Mouse (Mus musculus) kidney, embryonic 14.5 days (tissue): ENCODE data around the gene Ube4b. TPM values are rescaled to one million over a fixed set of nuclear protein-coding genes. Genes with fewer than 3 reads are reported as not detected.

Experiments used
- ATAC-seq: fragments of 200-750 bp; cut with Nextera tagmentation; 2 replicates; pipeline ENCODE4 v1.8.0; 2017; ENCODE audit warnings: moderate number of reproducible peaks, mild to moderate bottlenecking, moderate TSS enrichment, moderate library complexity; ENCODE audit not compliant: low FRiP score, low TSS enrichment
- H3K27ac ChIP-seq: fragments of 300-500 bp; sonication (generic); 2 replicates; pipeline ENCODE4 v1.5.1; 2014; ENCODE audit warnings: low read depth, mild to moderate bottlenecking, low read length, moderate library complexity, mixed read lengths
- H3K27me3 ChIP-seq: fragments of 300-500 bp; sonication (generic); 2 replicates; pipeline ENCODE4 v1.6.1; 2014; ENCODE audit warnings: mild to moderate bottlenecking, low read length; ENCODE audit not compliant: control insufficient read depth, insufficient read depth
- H3K36me3 ChIP-seq: fragments of 300-500 bp; sonication (generic); 2 replicates; pipeline ENCODE4 v1.6.1; 2014; ENCODE audit warnings: low read length, mixed read lengths; ENCODE audit not compliant: control insufficient read depth, insufficient read depth
- H3K4me1 ChIP-seq: fragments of 300-500 bp; sonication (generic); 2 replicates; pipeline ENCODE4 v1.6.1; 2014; ENCODE audit warnings: low read length, mixed read lengths; ENCODE audit not compliant: control insufficient read depth, insufficient read depth
- H3K4me2 ChIP-seq: fragments of 300-500 bp; sonication (generic); replicated peaks from 2 replicates; pipeline ENCODE4 v1.6.1; 2014; ENCODE audit warnings: low read depth, mild to moderate bottlenecking, low read length
- H3K4me3 ChIP-seq: fragments of 300-500 bp; sonication (generic); 2 replicates; pipeline ENCODE4 v1.5.1; 2014; ENCODE audit warnings: mild to moderate bottlenecking, low read length
- H3K9ac ChIP-seq: fragments of 300-500 bp; sonication (generic); 2 replicates; pipeline ENCODE4 v1.6.1; 2014; ENCODE audit warnings: low read depth, mild to moderate bottlenecking, low read length, moderate library complexity
- H3K9me3 ChIP-seq: fragments of 300-500 bp; sonication (generic); 2 replicates; pipeline ENCODE4 v1.6.1; 2016; ENCODE audit warnings: low read length; ENCODE audit not compliant: control insufficient read depth
- WGBS: fragments of 180-500 bp; shearing (Covaris S2); extraction: QIAGEN DNeasy Blood & Tissue Kit; methylation state at CpG from one replicate; pipeline ENCODE4 v1.1.7; 2014; 5-methylcytosine and 5-hydroxymethylcytosine counted together
- polyA plus RNA-seq: library from polyadenylated mRNA; unstranded; fragments of >200 nt; fragmentation: Nextera tagmentation; extraction: Ambion mirVana; gene quantifications from 2 replicates; pipeline ENCODE4 v1.2.1, GENCODE M21; 2014

Ube4b gene
- polyA plus RNA-seq, 1 experiment from 2014 or later: 44.9 TPM

- no peaks in the 10 kb centered on the region for H3K9me3 ChIP-seq
- peaks cover 2% of the 10 kb centered on the region; the same call in 1 of the 2 replicates for H3K36me3 ChIP-seq
- ATAC-seq: no peak
- H3K27ac ChIP-seq: no peak overlapping the region
- no peak overlapping the region for H3K4me2 ChIP-seq
- H3K27me3 ChIP-seq: no peaks in the 10 kb centered on the region
- H3K9ac ChIP-seq: no peak overlapping the region
- WGBS: 68% methylated on average over 2 of the region's 2 CpGs
- no peak overlapping the region for H3K4me3 ChIP-seq
- peaks cover 26% of the 10 kb centered on the region for H3K4me1 ChIP-seq
Measured at GRCm38 (mm10) chr4:149416986-149417385, 9.6 kb downstream of the Ube4b start.

GRCm38 (mm10) chr4:149416417-149416816, 10.1 kb downstream of the Ube4b start:
- Histone ChIP-seq H3K4me2 (no peak overlapping the region; the same call in 1 of the 2 replicates), H3K9ac (peak overlapping the region; percentile 23; the same call in 1 of the 2 replicates), H3K27ac (peak overlapping the region; percentile 65; the same call in 1 of the 2 replicates)

GRCm38 (mm10) chr4:149415651-149416169, 10.8 kb downstream of the Ube4b start:
- H3K4me3 ChIP-seq: no peak overlapping the region
- no peak overlapping the region; the same call in 1 of the 2 replicates for H3K4me2 ChIP-seq
- H3K36me3 ChIP-seq: peaks cover 2% of the 10 kb centered on the region; the same call in 1 of the 2 replicates
- peaks cover 26% of the 10 kb centered on the region for H3K4me1 ChIP-seq
- peak overlapping the region; percentile 23; the same call in 1 of the 2 replicates for H3K9ac ChIP-seq
- peak overlapping the region; percentile 65; the same call in 1 of the 2 replicates for H3K27ac ChIP-seq
- WGBS: 31% methylated on average over 13 of the region's 13 CpGs
- peak; percentile 50; the same call in 1 of the 2 replicates for ATAC-seq
- no peaks in the 10 kb centered on the region for H3K27me3 ChIP-seq
- H3K9me3 ChIP-seq: no peaks in the 10 kb centered on the region

More at GRCm38 (mm10) chr4:149416417-149416816, 10.1 kb downstream of the Ube4b start:
- peaks cover 26% of the 10 kb centered on the region for H3K4me1 ChIP-seq
- no peaks in the 10 kb centered on the region for H3K9me3 ChIP-seq
- no peaks in the 10 kb centered on the region for H3K27me3 ChIP-seq
- H3K36me3 ChIP-seq: peaks cover 2% of the 10 kb centered on the region; the same call in 1 of the 2 replicates
- H3K4me3 ChIP-seq: no peak overlapping the region
- WGBS: 65% methylated on average over 10 of the region's 10 CpGs
- ATAC-seq: no peak

GRCm38 (mm10) chr4:149414259-149414658, 12.3 kb downstream of the Ube4b start:
- H3K27ac ChIP-seq: no peak overlapping the region
- H3K36me3 ChIP-seq: peaks cover 2% of the 10 kb centered on the region; the same call in 1 of the 2 replicates
- no peak overlapping the region for H3K9ac ChIP-seq
- H3K27me3 ChIP-seq: no peaks in the 10 kb centered on the region
- 90% methylated on average over 3 of the region's 3 CpGs for WGBS
- H3K9me3 ChIP-seq: peaks cover 2% of the 10 kb centered on the region; the same call in 1 of the 2 replicates
- H3K4me2 ChIP-seq: no peak overlapping the region
- peaks cover 26% of the 10 kb centered on the region for H3K4me1 ChIP-seq
- no peak overlapping the region for H3K4me3 ChIP-seq
- no peak for ATAC-seq

- Histone ChIP-seq H3K27ac (no peak overlapping the region), H3K4me1 (peaks cover 5% of the 10 kb centered on the region), H3K9ac (no peak overlapping the region), H3K4me3 (no peak overlapping the region), H3K4me2 (no peak overlapping the region), H3K36me3 (peaks cover 2% of the 10 kb centered on the region; the same call in 1 of the 2 replicates), H3K9me3 (peaks cover 2% of the 10 kb centered on the region; the same call in 1 of the 2 replicates), H3K27me3 (no peaks in the 10 kb centered on the region)
- 87% methylated on average over 4 of the region's 4 CpGs for WGBS
- no peak for ATAC-seq
Measured at GRCm38 (mm10) chr4:149409759-149410158, 16.8 kb downstream of the Ube4b start.

GRCm38 (mm10) chr4:149408331-149408730, 18.2 kb downstream of the Ube4b start:
- Histone ChIP-seq H3K9ac (no peak overlapping the region), H3K4me2 (no peak overlapping the region), H3K27ac (no peak overlapping the region), H3K36me3 (peaks cover 2% of the 10 kb centered on the region; the same call in 1 of the 2 replicates), H3K9me3 (peaks cover 2% of the 10 kb centered on the region; the same call in 1 of the 2 replicates), H3K4me1 (peaks cover 19% of the 10 kb centered on the region), H3K27me3 (no peaks in the 10 kb centered on the region), H3K4me3 (no peak overlapping the region)
- WGBS: 88% methylated on average over 6 of the region's 6 CpGs
- ATAC-seq: no peak

- Histone ChIP-seq H3K9me3 (peaks cover 2% of the 10 kb centered on the region; the same call in 1 of the 2 replicates), H3K4me3 (no peak overlapping the region), H3K27ac (no peak overlapping the region), H3K27me3 (no peaks in the 10 kb centered on the region), H3K4me1 (peaks cover 26% of the 10 kb centered on the region), H3K9ac (no peak overlapping the region), H3K4me2 (no peak overlapping the region), H3K36me3 (peaks cover 2% of the 10 kb centered on the region; the same call in 1 of the 2 replicates)
- WGBS: 74% methylated on average over 5 of the region's 5 CpGs
- no peak for ATAC-seq
Measured at GRCm38 (mm10) chr4:149407461-149407860, 19.1 kb downstream of the Ube4b start.

- ATAC-seq: no peak
- H3K9me3 ChIP-seq: peaks cover 2% of the 10 kb centered on the region; the same call in 1 of the 2 replicates
- no peak overlapping the region for H3K27ac ChIP-seq
- H3K36me3 ChIP-seq: no peaks in the 10 kb centered on the region
- no peak overlapping the region for H3K4me3 ChIP-seq
- no peak overlapping the region for H3K4me2 ChIP-seq
- H3K4me1 ChIP-seq: peaks cover 33% of the 10 kb centered on the region
- WGBS: 65% methylated on average over 16 of the region's 16 CpGs
- no peak overlapping the region for H3K9ac ChIP-seq
- no peaks in the 10 kb centered on the region for H3K27me3 ChIP-seq
Measured at GRCm38 (mm10) chr4:149405713-149406443, 20.7 kb downstream of the Ube4b start.
